Mouse (Mus musculus): ENCODE measurements around the gene Ptpro.
"Not testable (repeated sequence)": the region's sequence is repeated elsewhere in the genome, so short reads cannot be mapped to it uniquely, and the experiment has no call there.

The Ptpro gene

GRCm38 (mm10) chr6:137386935-137387334, 134.8 kb downstream of the Ptpro start:
- DNase-seq (ENCODE audit: low spot score in 2 of 2) = no peak

GRCm38 (mm10) chr6:137395075-137395474, 143.0 kb downstream of the Ptpro start:
- DNase-seq (ENCODE audit: low spot score in 2 of 2) = no peak

GRCm38 (mm10) chr6:137396106-137396793, 144.1 kb downstream of the Ptpro start:
- no peak for DNase-seq (ENCODE audit: low spot score in 2 of 2)

- DNase-seq (ENCODE audit: low spot score in 2 of 2) = no peak
Measured at GRCm38 (mm10) chr6:137397358-137397757, 145.2 kb downstream of the Ptpro start.

- DNase-seq (ENCODE audit: low spot score in 2 of 2) = no peak
Measured at GRCm38 (mm10) chr6:137404196-137404595, 152.1 kb downstream of the Ptpro start.

- DNase-seq (ENCODE audit: low spot score in 2 of 2) = no peak
Measured at GRCm38 (mm10) chr6:137405690-137406089, 153.6 kb downstream of the Ptpro start.

GRCm38 (mm10) chr6:137410510-137410909, 158.4 kb downstream of the Ptpro start:
- DNase-seq (ENCODE audit: low spot score in 2 of 2) = no peak

- DNase-seq (ENCODE audit: low spot score in 2 of 2) = peak in 1 of 2 experiments; percentile 31
Measured at GRCm38 (mm10) chr6:137411901-137412378, 159.8 kb downstream of the Ptpro start.

GRCm38 (mm10) chr6:137413045-137413444, 160.9 kb downstream of the Ptpro start:
- no peak for DNase-seq (ENCODE audit: low spot score in 2 of 2)

GRCm38 (mm10) chr6:137414531-137415405, 162.6 kb downstream of the Ptpro start:
- peak; percentile 45 to 58 for DNase-seq (ENCODE audit: low spot score in 2 of 2)

GRCm38 (mm10) chr6:137422777-137423176, 170.7 kb downstream of the Ptpro start:
- DNase-seq (ENCODE audit: low spot score in 2 of 2) = no peak

- no peak for DNase-seq (ENCODE audit: low spot score in 2 of 2)
Measured at GRCm38 (mm10) chr6:137423830-137424229, 171.7 kb downstream of the Ptpro start.

GRCm38 (mm10) chr6:137425500-137426432, 173.6 kb downstream of the Ptpro start:
- no peak for DNase-seq (ENCODE audit: low spot score in 2 of 2)

- DNase-seq (ENCODE audit: low spot score in 2 of 2) = no peak
Measured at GRCm38 (mm10) chr6:137433521-137434137, 181.5 kb downstream of the Ptpro start.

GRCm38 (mm10) chr6:137437486-137437885, 185.4 kb downstream of the Ptpro start:
- DNase-seq (ENCODE audit: low spot score in 2 of 2) = no peak

- no peak for DNase-seq (ENCODE audit: low spot score in 2 of 2)
Measured at GRCm38 (mm10) chr6:137437902-137438580, 185.9 kb downstream of the Ptpro start.

GRCm38 (mm10) chr6:137440559-137441486, 188.7 kb downstream of the Ptpro start:
- DNase-seq (ENCODE audit: low spot score in 2 of 2) = peak in 1 of 2 experiments; percentile 27

- no peak for DNase-seq (ENCODE audit: low spot score in 2 of 2)
Measured at GRCm38 (mm10) chr6:137443089-137443488, 191.0 kb downstream of the Ptpro start.

GRCm38 (mm10) chr6:137446116-137446515, 194.0 kb downstream of the Ptpro start:
- not testable (repeated sequence) for DNase-seq (ENCODE audit: low spot score in 2 of 2)
